Mouse (Mus musculus) bone marrow, adult 2 months (tissue): ENCODE data around the gene Fars2. TPM values are rescaled to one million over a fixed set of nuclear protein-coding genes. Genes with fewer than 3 reads are reported as not detected.

Experiments used
- H3K27ac ChIP-seq: fragments of 200-500 bp; 2 replicates; pipeline ENCODE4 v1.5.1; 2012; ENCODE audit warnings: low read depth, mild to moderate bottlenecking, control low read depth, inconsistent platforms, low read length; ENCODE audit not compliant: control insufficient read depth, poor library complexity, insufficient read depth
- H3K4me1 ChIP-seq: fragments of 200-500 bp; 2 replicates; pipeline ENCODE4 v1.6.1; 2011; ENCODE audit warnings: low read length; ENCODE audit not compliant: control insufficient read depth, insufficient read depth
- H3K4me3 ChIP-seq: fragments of 200-500 bp; replicated peaks from 2 replicates; pipeline ENCODE3; 2011; ENCODE audit warnings: mild to moderate bottlenecking, low read depth, low read length, control low read depth; ENCODE audit not compliant: control insufficient read depth
- CTCF ChIP-seq: fragments of 200-500 bp; IDR thresholded peaks from 2 replicates; pipeline ENCODE4 v1.5.1; 2011; ENCODE audit warnings: low read length, control low read depth; ENCODE audit not compliant: control insufficient read depth, insufficient read depth
- POLR2A ChIP-seq: fragments of 200-500 bp; IDR thresholded peaks from 2 replicates; pipeline ENCODE4 v1.6.1; 2011; ENCODE audit warnings: low read depth, mild to moderate bottlenecking, control low read depth, low read length, borderline replicate concordance; ENCODE audit not compliant: control insufficient read depth
- WGBS: fragments of 180-500 bp; shearing (Covaris S2); methylation state at CpG from one replicate; pipeline ENCODE4 v1.1.7; 2018; 5-methylcytosine and 5-hydroxymethylcytosine counted together
- polyA plus RNA-seq: library from polyadenylated mRNA; stranded (reverse); fragments of >200 nt; gene quantifications from 2 replicates; pipeline ENCODE4 v1.2.4, GENCODE M21; 2011; ENCODE audit warnings: low replicate concordance; ENCODE audit not compliant: missing spikeins, insufficient read depth, insufficient read length

Fars2 gene
- polyA plus RNA-seq, 1 experiment: 29.7 TPM

DNA sequence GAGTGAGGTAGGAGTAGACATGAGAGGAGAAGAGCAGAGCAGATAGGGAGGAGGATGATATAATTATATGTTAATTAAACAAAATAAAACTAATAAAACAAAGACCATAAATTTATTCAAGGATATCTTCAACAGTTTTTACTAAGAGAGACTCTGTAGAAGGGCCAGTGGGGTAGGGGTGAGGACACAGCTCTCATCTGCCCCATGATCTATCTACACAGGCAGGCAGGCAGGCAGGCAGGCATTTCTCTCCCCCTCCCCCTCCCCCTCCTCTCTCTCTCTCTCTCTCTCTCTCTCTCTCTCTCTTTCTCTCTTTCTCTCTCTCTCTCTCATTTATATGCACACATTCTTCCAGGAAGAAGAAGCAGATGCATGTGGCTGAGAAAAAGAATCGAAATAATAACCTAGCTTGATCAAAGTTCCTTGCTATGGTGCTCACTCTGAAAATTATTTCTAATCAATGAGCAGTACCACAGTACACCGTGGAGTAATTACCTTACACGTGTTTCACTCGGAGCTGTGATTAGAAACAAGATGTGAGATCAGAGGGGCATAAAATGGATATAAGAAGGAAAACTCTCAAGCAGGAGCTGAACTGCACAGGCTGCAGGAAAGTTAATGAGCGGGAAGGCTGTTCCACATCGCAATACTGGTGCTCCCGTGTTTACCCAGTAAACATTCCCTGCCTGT, 312.4 kb downstream of the Fars2 start:
- WGBS: 83% methylated on average over 7 of the region's 7 CpGs
- peaks cover 1% of the 10 kb centered on the region for H3K4me1 ChIP-seq
- no peak overlapping the region for H3K27ac ChIP-seq
- no peak overlapping the region for H3K4me3 ChIP-seq
- TF ChIP-seq CTCF: no peak
- no peak for TF ChIP-seq POLR2A

DNA sequence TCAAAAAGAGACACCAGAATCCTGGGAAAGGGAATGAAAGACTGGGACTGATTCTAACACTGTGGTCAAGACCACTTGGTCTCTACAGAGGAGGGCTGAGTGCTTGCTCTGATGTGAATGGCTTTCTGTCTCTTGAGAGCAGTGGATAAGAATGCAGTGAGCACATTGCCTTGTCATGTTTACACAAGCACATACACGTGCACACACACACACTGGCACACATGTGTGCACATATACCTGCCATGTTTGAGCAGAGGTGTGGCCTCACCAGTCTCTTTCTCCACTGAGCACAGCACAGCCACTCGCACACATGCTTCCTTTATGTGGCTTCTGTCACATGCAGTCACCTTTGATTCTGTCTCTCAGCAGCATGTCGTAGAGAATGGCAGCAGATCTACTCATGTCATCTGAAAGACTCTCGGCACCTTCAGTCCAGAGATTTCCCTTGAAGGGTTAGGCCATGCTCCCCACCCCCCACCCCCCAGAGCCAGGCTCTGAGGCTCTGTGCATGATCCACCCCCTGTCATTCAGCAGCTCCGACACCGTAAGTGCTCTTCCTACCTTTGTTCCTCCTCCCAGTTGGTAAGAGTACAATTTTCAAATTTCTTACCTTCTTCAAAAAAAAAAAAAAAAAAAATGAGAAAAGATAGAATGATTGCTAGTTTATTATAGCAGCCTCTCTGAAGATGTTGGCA, 313.4 kb downstream of the Fars2 start:
- no peak for TF ChIP-seq POLR2A
- TF ChIP-seq CTCF: no peak
- H3K4me3 ChIP-seq: no peak overlapping the region
- peaks cover 1% of the 10 kb centered on the region for H3K4me1 ChIP-seq
- 83% methylated on average over 6 of the region's 6 CpGs for WGBS
- H3K27ac ChIP-seq: no peak overlapping the region

GRCm38 (mm10) chr13:36431974-36432518, 314.8 kb downstream of the Fars2 start:
- no peak for TF ChIP-seq POLR2A
- TF ChIP-seq CTCF: no peak
- 83% methylated on average over 8 of the region's 8 CpGs for WGBS

DNA sequence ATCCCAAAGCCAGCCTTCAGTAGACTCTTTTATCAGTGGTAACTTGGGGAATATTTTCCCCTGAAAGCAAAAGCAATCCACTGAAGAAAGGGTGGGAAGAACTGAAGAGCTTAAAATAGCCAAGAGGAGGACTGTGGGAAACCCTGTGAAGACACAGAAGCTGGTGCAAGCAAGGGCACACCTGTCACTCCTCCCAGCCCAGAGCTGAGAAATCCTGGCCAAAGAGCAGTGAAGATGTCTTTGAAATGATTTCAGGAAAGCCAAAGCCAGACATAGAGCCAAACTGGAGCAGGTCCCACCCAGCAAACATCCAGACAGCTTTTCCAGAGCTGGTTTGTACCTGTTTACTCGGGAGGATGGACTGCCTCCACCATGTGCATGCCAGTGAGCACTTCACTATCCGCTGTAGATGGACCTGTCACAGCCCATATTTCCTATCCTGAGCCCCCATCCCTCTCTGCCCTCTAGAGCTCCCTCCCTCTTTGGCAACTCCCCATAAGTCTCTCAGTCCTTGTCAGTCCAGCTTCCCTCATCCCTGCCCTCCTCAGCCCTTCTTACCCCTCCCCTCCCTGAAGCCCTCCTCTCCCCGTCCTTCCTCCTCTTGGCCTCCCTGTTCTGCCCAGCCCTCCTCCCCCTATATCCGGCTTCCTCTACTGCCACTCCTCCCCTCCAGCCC, 327.7 kb downstream of the Fars2 start:
- H3K4me1 ChIP-seq: no peaks in the 10 kb centered on the region; the same call in 1 of the 2 replicates
- H3K27ac ChIP-seq: no peak overlapping the region
- no peak overlapping the region for H3K4me3 ChIP-seq
- TF ChIP-seq CTCF: no peak
- TF ChIP-seq POLR2A: no peak
- 81% methylated on average over 4 of the region's 4 CpGs for WGBS

More at GRCm38 (mm10) chr13:36431974-36432518, 314.8 kb downstream of the Fars2 start:
- Histone ChIP-seq H3K27ac (no peak overlapping the region), H3K4me1 (peaks cover 1% of the 10 kb centered on the region), H3K4me3 (no peak overlapping the region)

DNA sequence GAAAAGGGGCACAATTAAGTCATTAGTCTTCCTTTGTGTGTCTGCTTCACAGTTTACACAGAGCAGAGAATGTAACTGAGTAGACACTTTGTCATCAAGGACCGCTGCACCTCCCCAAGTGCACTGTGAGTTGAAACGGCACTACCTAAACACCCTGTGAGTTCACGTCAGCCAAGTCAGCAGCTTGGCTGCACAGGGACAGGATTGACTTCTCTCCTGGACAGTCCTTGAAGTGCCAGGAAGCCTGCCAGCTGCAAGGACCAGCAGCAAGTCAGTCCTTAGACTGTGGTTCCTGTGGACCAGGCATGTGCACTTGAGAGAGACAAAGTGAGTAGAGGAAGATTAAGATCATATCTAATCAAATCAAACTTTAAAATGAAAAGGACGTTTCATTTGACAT, 330.7 kb downstream of the Fars2 start:
- Histone ChIP-seq H3K4me1 (no peaks in the 10 kb centered on the region; the same call in 1 of the 2 replicates), H3K4me3 (no peak overlapping the region), H3K27ac (no peak overlapping the region)
- 82% methylated on average over 4 of the region's 4 CpGs for WGBS
- TF ChIP-seq POLR2A (no peak), CTCF (no peak)

GRCm38 (mm10) chr13:36448565-36448964, 331.4 kb downstream of the Fars2 start:
- TF ChIP-seq CTCF: no peak
- TF ChIP-seq POLR2A: no peak
- H3K27ac ChIP-seq: no peak overlapping the region
- H3K4me3 ChIP-seq: no peak overlapping the region
- 76% methylated on average over 7 of the region's 7 CpGs for WGBS
- no peaks in the 10 kb centered on the region; the same call in 1 of the 2 replicates for H3K4me1 ChIP-seq

GRCm38 (mm10) chr13:36451437-36451836, 334.2 kb downstream of the Fars2 start:
- Histone ChIP-seq H3K4me3 (no peak overlapping the region), H3K4me1 (no peaks in the 10 kb centered on the region; the same call in 1 of the 2 replicates), H3K27ac (no peak overlapping the region)
- WGBS: 72% methylated on average over 3 of the region's 3 CpGs
- TF ChIP-seq CTCF (no peak), POLR2A (no peak)

- Histone ChIP-seq H3K27ac (no peak overlapping the region), H3K4me3 (no peak overlapping the region), H3K4me1 (no peaks in the 10 kb centered on the region)
- TF ChIP-seq CTCF (no peak), POLR2A (no peak)
- WGBS: 69% methylated on average over 3 of the region's 3 CpGs
Measured at GRCm38 (mm10) chr13:36460473-36460872, 343.3 kb downstream of the Fars2 start.
